Mouse (Mus musculus) liver, adult 2 months (tissue): Measurements from ENCODE around the gene Tnnt1. TPM values are rescaled to one million over a fixed set of nuclear protein-coding genes. Genes with fewer than 3 reads are reported as not detected.

Experiments
- DNase-seq: peaks from one replicate; pipeline ENCODE4 v3.0.0-alpha.2; 2011; ENCODE audit warnings: low read depth, low spot score; ENCODE audit errors: extremely low read depth
- H3K27ac ChIP-seq: fragments of 200-500 bp; replicated peaks from 2 replicates; pipeline ENCODE4 v1.5.1; 2012; ENCODE audit warnings: low read depth, mild to moderate bottlenecking, control low read depth, inconsistent platforms, low read length; ENCODE audit not compliant: insufficient read depth
- H3K27me3 ChIP-seq: fragments of 200-500 bp; 2 replicates; pipeline ENCODE4 v1.6.1; 2012; ENCODE audit warnings: mild to moderate bottlenecking, moderate library complexity, low read length, inconsistent platforms; ENCODE audit not compliant: control insufficient read depth, insufficient read depth
- H3K36me3 ChIP-seq: fragments of 200-500 bp; 2 replicates; pipeline ENCODE4 v1.6.1; 2012; ENCODE audit warnings: low read length, inconsistent platforms; ENCODE audit not compliant: control insufficient read depth, insufficient read depth
- H3K4me1 ChIP-seq: fragments of 200-500 bp; 2 replicates; pipeline ENCODE4 v1.6.1; 2011; ENCODE audit warnings: low read length; ENCODE audit not compliant: control insufficient read depth, insufficient read depth
- H3K4me3 ChIP-seq: fragments of 200-500 bp; 2 replicates; pipeline ENCODE4 v1.5.1; 2011; ENCODE audit warnings: low read depth, mild to moderate bottlenecking, control low read depth, low read length, moderate library complexity; ENCODE audit not compliant: insufficient read depth
- H3K79me2 ChIP-seq: fragments of 200-500 bp; 2 replicates; pipeline ENCODE4 v1.6.1; 2012; ENCODE audit warnings: inconsistent platforms, mild to moderate bottlenecking, low read length, moderate library complexity; ENCODE audit not compliant: control insufficient read depth, insufficient read depth
- H3K9ac ChIP-seq: fragments of 200-500 bp; 2 replicates; pipeline ENCODE4 v1.6.1; 2012; ENCODE audit warnings: low read depth, mild to moderate bottlenecking, control low read depth, inconsistent platforms, low read length
- CTCF ChIP-seq: fragments of 200-500 bp; IDR thresholded peaks from 2 replicates; pipeline ENCODE4 v1.5.1; 2011; ENCODE audit warnings: low read depth, low read length, control low read depth
- POLR2A ChIP-seq: fragments of 200-500 bp; IDR thresholded peaks from 2 replicates; pipeline ENCODE4 v1.6.1; 2011; ENCODE audit warnings: low read length, control low read depth; ENCODE audit not compliant: insufficient read depth; ENCODE audit errors: extremely low read depth
- WGBS: fragments of 180-500 bp; shearing (Covaris S2); methylation state at CpG from one replicate; pipeline ENCODE4 v1.1.7; 2018; 5-methylcytosine and 5-hydroxymethylcytosine counted together
- polyA plus RNA-seq: library from polyadenylated mRNA; depleted of rRNA; stranded (reverse); fragments of >200 nt; gene quantifications from 2 replicates; pipeline ENCODE4 v1.2.3, GENCODE M21; 2012
- total RNA-seq: library from RNA; depleted of rRNA; stranded (reverse); fragments of >200 nt; gene quantifications from 2 replicates; pipeline ENCODE4 v1.2.3, GENCODE M21; 2014

The Tnnt1 gene
- total and polyA plus RNA-seq, 2 experiments: 0.61 to 2.9 TPM

DNA sequence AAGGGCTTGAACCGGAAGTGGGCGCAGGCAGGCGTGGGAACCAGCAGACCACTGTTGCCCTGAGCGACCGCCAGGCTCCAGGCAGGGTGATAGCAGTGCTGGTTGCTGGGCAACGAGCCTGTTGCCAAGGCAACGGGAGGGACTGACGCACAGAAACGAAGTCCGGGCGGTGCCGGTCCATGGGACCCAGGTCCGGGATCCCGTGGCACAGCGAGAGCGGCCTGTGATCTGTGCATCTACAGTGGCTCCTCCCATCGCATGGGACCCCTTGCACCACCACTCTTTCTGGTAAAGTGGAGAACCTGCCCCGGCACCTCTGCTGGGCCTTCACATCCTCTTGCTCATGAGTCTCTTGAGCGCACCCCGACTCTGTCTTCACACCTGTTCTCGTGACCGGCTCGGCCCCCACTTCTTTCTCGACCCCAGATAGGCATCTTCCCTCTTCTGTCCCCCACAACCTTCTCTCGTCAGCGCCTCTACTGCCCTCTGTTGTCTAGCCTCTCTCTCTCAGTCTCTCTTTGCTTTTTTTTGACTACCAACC is 30.5 kb upstream of the Tnnt1 start:
- no peak overlapping the region for H3K9ac ChIP-seq
- no peaks in the 10 kb centered on the region for H3K36me3 ChIP-seq
- H3K4me1 ChIP-seq: no peaks in the 10 kb centered on the region
- no peak overlapping the region for H3K4me3 ChIP-seq
- peaks cover 8% of the 10 kb centered on the region; the same call in 1 of the 2 replicates for H3K27me3 ChIP-seq
- DNase-seq: no peak
- H3K79me2 ChIP-seq: no peaks in the 10 kb centered on the region
- TF ChIP-seq CTCF (no peak), POLR2A (no peak)
- no peak overlapping the region for H3K27ac ChIP-seq
- 5% methylated on average over 26 of the region's 26 CpGs for WGBS

DNA sequence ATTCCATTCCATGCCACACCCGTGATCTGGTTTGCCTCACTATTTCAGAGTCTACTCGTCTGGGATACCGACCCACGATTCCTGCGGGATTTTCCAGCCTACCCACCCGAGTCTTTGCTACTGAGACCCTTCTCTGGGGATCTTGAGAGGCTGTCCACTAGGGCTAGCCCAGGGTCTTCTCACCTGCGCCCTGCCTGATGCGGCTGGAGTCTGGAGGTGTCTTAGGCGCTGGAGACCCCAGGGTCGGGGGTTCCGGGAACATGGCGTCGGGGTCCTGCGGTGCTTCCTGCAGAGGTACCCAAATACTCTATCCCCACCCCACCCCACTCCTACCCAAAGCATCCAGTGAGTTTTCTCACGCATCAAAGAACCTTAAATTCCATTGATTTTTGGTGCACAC is 29.9 kb upstream of the Tnnt1 start:
- Histone ChIP-seq H3K4me1 (no peaks in the 10 kb centered on the region), H3K27ac (no peak overlapping the region), H3K79me2 (no peaks in the 10 kb centered on the region), H3K9ac (no peak overlapping the region), H3K27me3 (peaks cover 8% of the 10 kb centered on the region; the same call in 1 of the 2 replicates), H3K36me3 (no peaks in the 10 kb centered on the region), H3K4me3 (no peak overlapping the region)
- no peak for DNase-seq
- 74% methylated on average over 15 of the region's 15 CpGs for WGBS
- TF ChIP-seq POLR2A (no peak), CTCF (no peak)

- Histone ChIP-seq H3K27me3 (peaks cover 3% of the 10 kb centered on the region; the same call in 1 of the 2 replicates), H3K27ac (no peak overlapping the region), H3K9ac (no peak overlapping the region), H3K4me3 (no peak overlapping the region), H3K4me1 (no peaks in the 10 kb centered on the region), H3K79me2 (no peaks in the 10 kb centered on the region), H3K36me3 (no peaks in the 10 kb centered on the region)
- no peak for DNase-seq
- no peak for TF ChIP-seq POLR2A
- no peak for TF ChIP-seq CTCF
- 52% methylated on average over 17 of the region's 17 CpGs for WGBS
These were observed 25.8 kb upstream of the Tnnt1 start for GRCm38 (mm10) chr7:4542013-4542412.

GRCm38 (mm10) chr7:4541344-4541743 is 25.2 kb upstream of the Tnnt1 start:
- no peaks in the 10 kb centered on the region for H3K4me1 ChIP-seq
- no peak for DNase-seq
- 66% methylated on average over 5 of the region's 5 CpGs for WGBS
- no peak overlapping the region for H3K27ac ChIP-seq
- no peak overlapping the region for H3K9ac ChIP-seq
- no peaks in the 10 kb centered on the region for H3K79me2 ChIP-seq
- H3K36me3 ChIP-seq: no peaks in the 10 kb centered on the region
- H3K4me3 ChIP-seq: no peak overlapping the region
- H3K27me3 ChIP-seq: no peaks in the 10 kb centered on the region
- TF ChIP-seq POLR2A (no peak), CTCF (no peak)

DNA sequence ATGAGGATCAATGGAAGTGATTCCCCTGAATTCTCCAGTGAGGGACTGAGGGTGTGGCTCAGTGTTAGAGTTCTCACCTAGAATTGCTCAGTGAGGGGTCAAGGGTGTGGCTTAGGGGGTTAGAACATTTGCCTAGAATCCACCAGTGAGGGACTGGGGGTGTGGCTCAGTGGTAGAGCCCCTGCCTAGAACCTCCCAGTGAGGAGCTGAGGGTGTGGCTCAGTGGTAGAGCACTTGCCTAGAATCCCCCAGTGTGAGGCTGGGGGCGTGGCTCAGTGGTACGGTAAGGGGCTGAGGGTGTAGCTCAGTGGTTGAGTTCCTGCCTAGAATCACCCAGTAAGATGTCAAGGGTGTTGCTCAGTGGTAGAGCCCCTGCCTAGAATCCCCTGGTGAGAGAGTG is 22.8 kb upstream of the Tnnt1 start:
- no peaks in the 10 kb centered on the region for H3K4me1 ChIP-seq
- no peaks in the 10 kb centered on the region for H3K27me3 ChIP-seq
- TF ChIP-seq CTCF: no peak
- no peak for TF ChIP-seq POLR2A
- no peaks in the 10 kb centered on the region for H3K36me3 ChIP-seq
- no peak overlapping the region for H3K4me3 ChIP-seq
- H3K79me2 ChIP-seq: no peaks in the 10 kb centered on the region
- no peak overlapping the region for H3K27ac ChIP-seq
- DNase-seq: no peak
- H3K9ac ChIP-seq: no peak overlapping the region
- 80% methylated on average over 2 of the region's 2 CpGs for WGBS

DNA sequence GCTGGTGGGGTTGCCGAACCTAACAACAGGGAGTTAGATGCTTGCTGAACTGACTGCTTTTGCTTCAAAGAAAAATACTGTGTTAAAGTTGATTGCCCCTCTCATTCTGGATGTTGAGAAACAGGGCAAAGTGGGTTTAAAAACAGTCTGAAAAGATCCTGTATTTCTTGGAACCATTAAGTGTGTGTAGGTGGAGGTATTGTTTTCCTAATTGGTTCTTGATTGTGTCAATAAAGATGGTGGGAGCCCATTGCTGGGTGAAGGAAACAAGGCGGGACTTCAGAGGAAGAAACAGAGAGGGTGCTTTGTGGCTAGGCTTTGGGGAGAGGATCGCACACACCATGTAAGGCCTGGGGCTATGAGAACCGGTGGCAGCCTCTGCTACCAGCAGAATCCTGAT is 21.0 kb upstream of the Tnnt1 start:
- Histone ChIP-seq H3K79me2 (no peaks in the 10 kb centered on the region), H3K36me3 (no peaks in the 10 kb centered on the region), H3K4me1 (no peaks in the 10 kb centered on the region), H3K27ac (no peak overlapping the region), H3K4me3 (no peak overlapping the region), H3K27me3 (no peaks in the 10 kb centered on the region), H3K9ac (no peak overlapping the region)
- TF ChIP-seq CTCF: no peak
- TF ChIP-seq POLR2A: no peak
- WGBS: 50% methylated on average over 4 of the region's 4 CpGs
- DNase-seq: no peak
